Mouse (Mus musculus): ENCODE measurements around the gene AU041133. TPM values are rescaled to one million over a fixed set of nuclear protein-coding genes. Genes with fewer than 3 reads are reported as not detected.

The AU041133 gene
- polyA plus RNA-seq (2017; shearing (Covaris generic)) = 1 to 10 TPM; 6.6 to 9.8 TPM

DNA sequence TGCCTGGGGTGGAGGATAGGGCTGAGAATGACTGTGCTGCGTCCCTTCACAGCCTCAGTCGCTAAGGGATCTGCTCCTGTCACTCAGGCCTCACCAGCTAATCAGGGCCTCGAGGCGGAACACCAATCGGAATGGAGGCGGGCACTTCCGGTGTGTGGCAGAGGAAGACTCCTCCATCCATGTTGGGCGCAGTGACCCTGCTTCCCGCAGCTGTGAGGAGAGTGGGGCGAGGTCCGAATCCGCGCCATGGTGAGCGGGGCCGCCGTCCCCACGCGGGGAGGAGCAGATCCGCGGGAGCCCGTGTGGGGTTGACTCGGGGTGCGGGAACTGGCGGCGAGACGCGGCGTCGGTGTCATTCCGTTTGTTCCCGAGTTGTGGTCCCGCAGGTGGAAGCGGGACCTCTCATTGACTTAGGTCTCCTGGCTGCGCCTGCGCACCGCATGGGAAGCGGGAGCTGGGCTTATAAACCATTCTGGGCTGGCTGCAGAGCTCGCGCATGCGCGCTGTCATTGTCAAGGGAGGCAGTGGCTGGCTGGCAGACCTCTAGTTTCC, at the start of gene AU041133:
Gene AU041133, plus strand, starts transcription at position 164 of the 552 bp plus-strand sequence.

DNA sequence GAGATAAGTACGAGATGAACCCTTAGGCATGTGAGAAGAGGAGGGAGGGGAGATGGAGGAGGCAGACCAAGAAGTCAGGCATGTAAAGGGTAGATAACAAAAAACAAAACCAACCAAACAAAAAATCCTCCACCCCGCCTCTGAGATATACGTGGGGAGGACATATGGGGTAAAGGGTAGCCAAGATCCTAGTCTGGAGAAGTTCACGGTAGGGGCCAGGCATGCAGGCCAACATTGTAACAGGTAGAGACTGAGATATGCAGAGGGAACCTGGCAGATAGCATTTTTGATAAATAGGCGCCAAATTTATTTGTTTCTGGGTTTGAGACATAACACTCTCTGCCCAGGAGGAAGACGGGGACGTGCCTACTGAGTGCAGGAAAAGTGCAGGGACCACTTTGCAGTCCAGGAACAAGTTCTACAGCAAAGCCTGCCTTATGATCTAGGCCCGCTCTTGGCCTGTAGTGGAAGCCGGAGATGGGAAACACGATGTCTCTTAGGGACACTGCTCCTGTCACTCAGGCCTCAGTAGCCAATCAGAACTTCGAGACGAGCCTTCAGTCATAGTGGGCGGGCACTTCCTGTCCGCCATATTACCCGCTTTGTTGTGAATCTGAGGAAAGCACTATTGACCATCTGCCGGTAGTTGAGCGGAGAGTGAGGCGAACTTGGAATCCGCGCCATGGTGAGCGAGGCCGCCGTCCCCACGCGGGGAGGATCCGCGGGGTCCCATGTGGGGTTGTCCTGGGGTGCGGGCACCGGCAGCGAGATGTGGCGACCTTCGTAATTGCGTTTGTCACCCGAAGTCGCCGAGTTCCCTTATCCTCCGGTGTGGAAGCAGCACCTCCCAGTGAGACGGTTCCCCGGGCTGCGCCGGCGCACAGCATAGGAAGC, 44.8 kb upstream of the AU041133 start, which contains the start of gene BC024063:
Gene BC024063, plus strand, starts transcription at position 626 of the 894 bp plus-strand sequence.

Other genes starting within 250 kb of the AU041133 start
- 1 to 10 TPM; 1.3 to 2.3 TPM for gene Zfp781, start 197.5 kb upstream of the AU041133 start, polyA plus RNA-seq (2017; shearing (Covaris generic))
- gene Zfp873, start 79.9 kb upstream of the AU041133 start, polyA plus RNA-seq (2017; shearing (Covaris generic)) = 10 to 100 TPM in 1 of 2 experiments, 1 to 10 TPM in 1; 8.9 to 10.7 TPM
- gene BC024063, start 44.7 kb upstream of the AU041133 start, polyA plus RNA-seq (2017; shearing (Covaris generic)) = 1 to 10 TPM; 5.6 to 10.0 TPM
- gene Zfp938, start 113.3 kb downstream of the AU041133 start, polyA plus RNA-seq (2017; shearing (Covaris generic)) = 10 to 100 TPM in 1 of 2 experiments, 1 to 10 TPM in 1; 7.2 to 11.7 TPM
- under 1 TPM; 0.07 to 0.12 TPM for gene 4932415D10Rik, start 188.6 kb downstream of the AU041133 start, polyA plus RNA-seq (2017; shearing (Covaris generic))
- 10 to 100 TPM in 1 of 2 experiments, 1 to 10 TPM in 1; 7.6 to 13.3 TPM for gene Gm4924, start 226.2 kb downstream of the AU041133 start, polyA plus RNA-seq (2017; shearing (Covaris generic))